Mouse (Mus musculus) urinary bladder, postnatal 36 days (tissue): ENCODE results near the gene Arl9.
"Not testable (repeated sequence)": the region's sequence is repeated elsewhere in the genome, so short reads cannot be mapped to it uniquely, and the experiment has no call there.

Source experiments
- DNase-seq, 2 experiments: peaks; one replicate each; pipeline ENCODE4 v3.0.0; 2022; ENCODE audit warnings: low spot score in 2 of 2, mixed read lengths in 1 of 2

Gene Arl9

GRCm38 (mm10) chr5:77004051-77004821, at the start of gene Arl9:
Gene Arl9, plus strand, starts transcription at chr5:77004055.
- no peak for DNase-seq

GRCm38 (mm10) chr5:76954271-76954900, 49.5 kb upstream of the Arl9 start:
- no peak for DNase-seq

DNA sequence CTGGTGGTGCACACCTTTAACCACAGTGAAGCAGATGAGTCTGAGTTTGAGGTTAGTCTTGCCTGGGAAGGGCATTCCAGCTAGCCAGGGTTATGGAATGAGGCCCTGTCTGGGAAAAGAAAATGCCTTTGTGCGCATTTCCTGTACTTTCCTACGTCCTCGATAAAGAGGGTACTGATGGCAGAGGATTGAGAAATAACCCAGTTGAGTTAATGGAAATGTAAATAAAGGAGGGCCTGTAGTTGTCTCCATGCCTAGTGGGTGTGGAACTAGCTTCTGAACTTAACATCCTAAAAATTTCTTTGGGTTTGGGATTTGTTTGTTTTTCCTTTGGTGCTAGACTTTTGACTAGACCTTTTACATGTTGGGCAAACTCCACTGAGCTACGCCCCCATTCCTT, 48.4 kb upstream of the Arl9 start:
- no peak for DNase-seq

DNA sequence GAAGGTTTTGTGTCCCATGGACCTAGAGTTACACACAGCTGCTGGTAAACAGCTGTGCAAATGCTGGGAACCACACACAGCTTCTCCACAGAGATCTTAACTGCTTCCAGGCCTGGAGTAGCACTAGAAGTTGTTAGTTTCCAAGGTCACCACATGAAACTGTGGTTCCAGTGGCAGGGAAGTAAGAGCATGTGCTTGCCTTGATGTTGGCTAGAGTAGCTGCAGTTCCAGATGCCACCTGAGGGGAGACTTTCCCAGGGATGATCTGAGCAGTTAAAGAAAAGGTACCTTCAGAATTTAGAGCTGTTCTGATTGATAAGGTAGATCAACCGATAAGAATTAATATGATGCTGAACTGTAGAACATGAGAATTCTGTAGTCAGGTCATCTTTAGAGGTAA, 45.9 kb upstream of the Arl9 start:
- DNase-seq, result no peak

GRCm38 (mm10) chr5:76959587-76959986, 44.3 kb upstream of the Arl9 start:
- no peak for DNase-seq

DNA sequence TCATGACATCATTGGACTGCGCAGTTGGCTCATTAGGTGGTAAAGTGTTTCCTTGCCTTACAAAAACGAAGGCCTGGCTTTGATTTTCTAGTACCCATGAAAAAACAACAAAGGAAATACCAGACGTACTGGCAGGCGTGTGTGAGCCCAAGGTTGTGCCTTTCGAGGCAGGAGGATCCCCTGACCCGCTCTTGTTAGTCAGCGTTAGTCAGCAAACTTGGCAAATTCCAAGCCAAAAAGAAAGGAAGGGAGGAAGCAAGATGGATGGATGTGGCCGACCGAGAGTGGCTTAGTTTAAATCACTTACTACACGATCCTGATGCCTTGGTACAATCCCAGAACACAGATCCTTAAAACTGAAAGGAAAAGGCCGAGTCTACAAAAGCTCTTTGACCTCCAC, 41.3 kb upstream of the Arl9 start:
- no peak for DNase-seq

- no peak for DNase-seq
Measured at GRCm38 (mm10) chr5:76964651-76965050, 39.2 kb upstream of the Arl9 start.

GRCm38 (mm10) chr5:76969250-76969649, 34.6 kb upstream of the Arl9 start:
- DNase-seq, result no peak

GRCm38 (mm10) chr5:76971115-76971514, 32.7 kb upstream of the Arl9 start:
- DNase-seq, result not testable (repeated sequence)

DNA sequence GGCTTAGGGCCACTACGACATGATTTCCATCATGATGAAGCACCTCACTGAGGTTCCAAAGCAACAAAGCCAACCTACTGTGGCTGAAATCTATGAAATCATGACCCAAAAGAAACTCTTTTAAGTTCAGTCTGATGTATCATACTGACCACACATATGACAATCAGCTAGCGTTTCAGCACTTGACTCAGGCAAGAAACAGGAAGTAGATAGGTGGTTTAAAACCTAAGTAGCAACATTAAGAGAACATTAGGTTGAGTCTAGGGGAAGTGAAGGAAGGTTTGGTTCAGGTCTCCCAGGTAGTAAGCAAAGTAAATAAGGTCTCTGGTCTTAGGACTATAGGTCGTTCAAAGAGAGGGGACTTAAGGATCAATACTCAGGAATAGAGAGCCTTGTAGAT, 30.4 kb upstream of the Arl9 start:
- no peak for DNase-seq

DNA sequence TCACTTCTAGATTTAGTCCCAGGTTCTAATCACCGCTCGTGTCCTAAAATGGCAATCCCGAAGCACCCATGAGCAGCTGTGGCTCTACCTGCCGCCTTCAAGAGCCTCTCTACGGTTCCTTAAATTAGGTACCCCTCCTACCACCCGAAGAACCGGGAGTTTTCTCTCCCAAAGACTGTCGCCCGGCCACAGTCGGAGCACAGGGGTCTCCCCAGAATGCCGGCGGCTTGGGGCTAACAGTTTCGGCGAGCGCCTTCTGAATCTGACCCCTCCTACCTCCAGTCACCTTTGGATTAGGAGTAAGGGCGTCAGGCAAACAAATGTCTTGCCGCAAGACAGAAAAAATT, 29.7 kb upstream of the Arl9 start:
- DNase-seq, result no peak

- DNase-seq, result peak; percentile 60 to 79
Measured at GRCm38 (mm10) chr5:76974554-76975285, 29.1 kb upstream of the Arl9 start, which contains the start of gene Srp72. Gene Srp72, plus strand, starts transcription at chr5:76974683.

DNA sequence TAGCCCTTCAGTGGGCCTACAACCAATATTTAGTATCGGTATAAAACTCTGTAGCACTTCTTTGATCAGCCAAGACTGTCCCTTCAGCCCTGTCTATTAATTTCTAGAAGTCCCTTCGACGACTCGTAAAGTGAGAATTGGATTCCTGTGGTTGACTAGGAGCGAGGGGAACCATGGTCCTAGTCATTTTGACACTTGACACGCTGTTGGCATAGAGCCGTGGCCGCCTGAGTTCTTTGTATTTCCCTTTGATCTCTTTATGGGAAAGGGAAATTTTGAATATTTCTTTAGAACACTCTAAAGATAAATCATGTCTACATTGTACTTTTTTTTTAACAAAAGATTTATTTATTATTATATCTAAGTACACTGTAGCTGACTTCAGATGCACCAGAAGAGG, 28.1 kb upstream of the Arl9 start:
- DNase-seq, result no peak

DNA sequence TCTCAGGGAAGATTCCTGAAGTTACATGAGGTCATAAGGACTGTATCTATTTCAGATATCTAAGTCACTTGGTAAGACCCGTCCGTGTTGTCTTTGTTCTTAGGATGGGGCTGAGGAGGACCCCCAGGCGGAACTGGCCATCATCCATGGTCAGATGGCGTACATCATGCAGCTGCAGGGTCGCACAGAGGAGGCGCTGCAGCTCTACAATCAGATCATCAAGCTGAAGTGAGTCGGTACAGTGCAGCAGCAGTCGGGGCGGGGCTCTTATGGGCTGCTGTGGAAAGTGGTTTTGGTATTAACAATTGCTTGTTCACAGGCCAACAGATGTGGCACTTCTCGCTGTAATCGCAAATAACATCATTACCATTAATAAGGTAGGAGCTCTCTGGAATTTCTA, 19.8 kb upstream of the Arl9 start:
- DNase-seq, result no peak

- DNase-seq, result no peak
Measured at GRCm38 (mm10) chr5:76990789-76991188, 13.1 kb upstream of the Arl9 start.

DNA sequence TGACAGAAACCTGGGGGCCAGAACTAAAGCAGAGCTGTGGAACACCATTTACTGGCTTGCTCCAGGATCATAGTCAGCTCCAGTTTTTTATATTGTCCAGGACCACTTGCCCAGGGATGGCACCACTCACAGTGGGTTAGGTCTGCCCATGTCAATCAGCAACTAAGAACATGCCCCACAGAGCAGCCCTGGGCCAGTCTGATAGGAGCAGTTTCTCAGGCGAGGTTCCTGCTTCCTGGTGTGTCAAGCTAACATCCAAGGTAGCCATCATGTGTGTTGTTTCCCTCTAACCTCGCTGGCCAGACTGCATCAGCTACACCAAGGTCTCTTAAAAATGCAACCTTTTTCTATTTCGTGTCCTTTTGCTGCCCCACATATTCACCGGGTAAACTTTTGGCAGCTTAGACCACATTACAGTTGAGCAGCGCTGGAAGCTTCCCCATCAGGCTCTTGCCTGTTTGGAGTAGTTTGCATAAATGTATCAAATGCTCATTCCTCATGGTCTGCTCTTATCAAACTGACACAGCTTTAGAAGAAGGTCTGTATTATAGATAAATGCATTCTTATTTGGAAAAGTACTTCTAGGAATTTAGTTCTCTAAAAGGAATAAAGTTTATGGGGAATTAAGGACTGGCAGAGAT, 10.6 kb upstream of the Arl9 start:
- no peak for DNase-seq

GRCm38 (mm10) chr5:76998416-76998815, 5.4 kb upstream of the Arl9 start:
- DNase-seq, result no peak

GRCm38 (mm10) chr5:77001192-77001591, 2.7 kb upstream of the Arl9 start:
- DNase-seq, result no peak

- no peak for DNase-seq
Measured at GRCm38 (mm10) chr5:77010352-77010751, 6.5 kb downstream of the Arl9 start.

DNA sequence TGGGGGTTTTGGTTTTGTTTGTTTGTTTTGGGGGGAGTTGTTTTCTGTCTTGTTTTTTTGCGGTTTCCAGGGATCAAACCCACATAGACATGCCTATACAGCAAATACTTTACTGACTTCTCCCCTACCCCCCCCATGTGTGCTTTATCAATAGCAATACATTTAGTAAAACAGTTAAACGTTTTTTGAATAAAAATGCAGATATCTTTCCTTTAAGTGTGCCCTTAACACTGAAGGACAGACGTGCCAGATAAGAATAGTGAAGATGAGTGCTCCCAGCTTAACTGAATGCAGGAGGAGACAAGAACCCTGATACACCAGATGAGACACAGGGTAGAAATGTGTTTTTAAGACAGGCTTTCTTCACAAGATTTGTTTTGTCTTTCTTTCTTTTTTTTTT, 7.2 kb downstream of the Arl9 start:
- DNase-seq, result no peak

DNA sequence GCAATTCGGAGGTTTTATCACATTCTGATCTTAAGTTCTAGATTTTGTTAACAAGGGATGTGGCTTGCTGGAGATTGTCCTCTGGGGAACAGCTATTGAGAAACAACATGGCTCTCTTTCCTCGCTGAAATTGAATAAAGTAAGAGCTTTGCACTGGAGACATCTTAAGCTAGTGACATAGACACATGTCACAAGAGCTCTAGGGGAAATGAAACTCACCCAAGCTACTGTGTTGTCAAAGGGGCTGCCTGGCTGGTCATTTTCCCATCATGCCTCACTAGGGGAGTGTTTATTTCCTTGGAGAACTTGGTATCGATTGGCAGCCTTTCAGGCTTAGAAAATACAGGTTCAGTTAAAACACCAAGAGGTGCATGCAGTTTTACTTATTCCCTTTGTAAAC, 9.3 kb downstream of the Arl9 start:
- DNase-seq, result no peak
